Mouse (Mus musculus) intestine, embryonic 15.5 days (tissue): Measurements from ENCODE around the gene Pglyrp4. TPM values are rescaled to one million over a fixed set of nuclear protein-coding genes. Genes with fewer than 3 reads are reported as not detected.

Experiments
- polyA plus RNA-seq: library from polyadenylated mRNA; unstranded; fragments of >200 nt; fragmentation: Nextera tagmentation; extraction: Ambion mirVana; gene quantifications from 2 replicates; pipeline ENCODE4 v1.2.1, GENCODE M21; 2015

The Pglyrp4 gene
- polyA plus RNA-seq, 1 experiment from 2014 or later: not detected

Other genes with a start within 250 kb of the Pglyrp4 start
- gene Snapin, start 235.9 kb upstream of the Pglyrp4 start, polyA plus RNA-seq: 69.8 and 74.0 TPM in 2 replicates
- gene Chtop, start 217.4 kb upstream of the Pglyrp4 start, polyA plus RNA-seq: 117 and 125 TPM in 2 replicates
- 82.3 and 109 TPM in 2 replicates for gene S100a1, start 212.5 kb upstream of the Pglyrp4 start, polyA plus RNA-seq
- 35.6 and 36.3 TPM in 2 replicates for gene S100a13, start 212.5 kb upstream of the Pglyrp4 start, polyA plus RNA-seq
- gene S100a14, start 200.1 kb upstream of the Pglyrp4 start, polyA plus RNA-seq: 6.3 and 8.5 TPM in 2 replicates
- 109 and 122 TPM in 2 replicates for gene S100a16, start 189.7 kb upstream of the Pglyrp4 start, polyA plus RNA-seq
- 0.29 and 0.53 TPM in 2 replicates for gene S100a3, start 166.3 kb upstream of the Pglyrp4 start, polyA plus RNA-seq
- not detected in 2 replicates for gene S100a2, start 136.7 kb upstream of the Pglyrp4 start, polyA plus RNA-seq
- gene Gm42674, start 125.0 kb upstream of the Pglyrp4 start, polyA plus RNA-seq: not detected in 2 replicates
- gene S100a4, start 123.1 kb upstream of the Pglyrp4 start, polyA plus RNA-seq: 4.4 and 8.2 TPM in 2 replicates
- gene S100a5, start 118.4 kb upstream of the Pglyrp4 start, polyA plus RNA-seq: 15.0 and 15.7 TPM in 2 replicates
- 412 and 430 TPM in 2 replicates for gene S100a6, start 114.0 kb upstream of the Pglyrp4 start, polyA plus RNA-seq
- 0.13 and 0.44 TPM in 2 replicates for gene S100a7a, start 72.9 kb upstream of the Pglyrp4 start, polyA plus RNA-seq
- gene S100a8, start 57.9 kb upstream of the Pglyrp4 start, polyA plus RNA-seq: 30.3 and 46.1 TPM in 2 replicates
- 17.5 and 30.8 TPM in 2 replicates for gene S100a9, start 31.2 kb upstream of the Pglyrp4 start, polyA plus RNA-seq
- gene Gm5849, start 51.0 kb downstream of the Pglyrp4 start, polyA plus RNA-seq: not detected in 2 replicates